Mouse (Mus musculus): ENCODE measurements around the gene Tbc1d20.
A peak's percentile ranks its signal among the peaks of the same experiment; 100 is the strongest.
"Not testable (repeated sequence)": the region's sequence is repeated elsewhere in the genome, so short reads cannot be mapped to it uniquely, and the experiment has no call there.

Gene Tbc1d20

GRCm38 (mm10) chr2:152293727-152294475, at the start of gene Tbc1d20:
Gene Tbc1d20, plus strand, starts transcription at chr2:152293828.
- DNase-seq (ENCODE audit: low spot score in 2 of 2), result peak; percentile 79 to 88

GRCm38 (mm10) chr2:152247213-152247612, 46.4 kb upstream of the Tbc1d20 start:
- DNase-seq (ENCODE audit: low spot score in 2 of 2), result no peak

GRCm38 (mm10) chr2:152250511-152250910, 43.1 kb upstream of the Tbc1d20 start:
- no peak for DNase-seq (ENCODE audit: low spot score in 2 of 2)

GRCm38 (mm10) chr2:152259739-152260138, 33.9 kb upstream of the Tbc1d20 start:
- no peak for DNase-seq (ENCODE audit: low spot score in 2 of 2)

- DNase-seq (ENCODE audit: low spot score in 2 of 2), result no peak
Measured at GRCm38 (mm10) chr2:152273639-152274038, 20.0 kb upstream of the Tbc1d20 start.

- DNase-seq (ENCODE audit: low spot score in 2 of 2), result no peak
Measured at GRCm38 (mm10) chr2:152281407-152281806, 12.2 kb upstream of the Tbc1d20 start.

- no peak for DNase-seq (ENCODE audit: low spot score in 2 of 2)
Measured at GRCm38 (mm10) chr2:152287560-152287959, 6.1 kb upstream of the Tbc1d20 start.

- DNase-seq (ENCODE audit: low spot score in 2 of 2), result no peak
Measured at GRCm38 (mm10) chr2:152288046-152288445, 5.6 kb upstream of the Tbc1d20 start.

- not testable (repeated sequence) for DNase-seq (ENCODE audit: low spot score in 2 of 2)
Measured at GRCm38 (mm10) chr2:152289623-152290022, 4.0 kb upstream of the Tbc1d20 start.

GRCm38 (mm10) chr2:152292475-152292874, 1.2 kb upstream of the Tbc1d20 start:
- no peak for DNase-seq (ENCODE audit: low spot score in 2 of 2)

- no peak for DNase-seq (ENCODE audit: low spot score in 2 of 2)
Measured at GRCm38 (mm10) chr2:152293179-152293726, 375 bp upstream of the Tbc1d20 start.

- DNase-seq (ENCODE audit: low spot score in 2 of 2), result no peak
Measured at GRCm38 (mm10) chr2:152294541-152294940, 913 bp downstream of the Tbc1d20 start.

GRCm38 (mm10) chr2:152302862-152303261, 9.2 kb downstream of the Tbc1d20 start:
- DNase-seq (ENCODE audit: low spot score in 2 of 2), result no peak

- no peak for DNase-seq (ENCODE audit: low spot score in 2 of 2)
Measured at GRCm38 (mm10) chr2:152303781-152304180, 10.2 kb downstream of the Tbc1d20 start.

- no peak for DNase-seq (ENCODE audit: low spot score in 2 of 2)
Measured at GRCm38 (mm10) chr2:152305480-152305879, 11.9 kb downstream of the Tbc1d20 start.

GRCm38 (mm10) chr2:152307186-152307585, 13.6 kb downstream of the Tbc1d20 start:
- no peak for DNase-seq (ENCODE audit: low spot score in 2 of 2)

- no peak for DNase-seq (ENCODE audit: low spot score in 2 of 2)
Measured at GRCm38 (mm10) chr2:152312996-152313395, 19.4 kb downstream of the Tbc1d20 start.

GRCm38 (mm10) chr2:152313926-152314325, 20.3 kb downstream of the Tbc1d20 start:
- no peak for DNase-seq (ENCODE audit: low spot score in 2 of 2)

GRCm38 (mm10) chr2:152317054-152317453, 23.4 kb downstream of the Tbc1d20 start:
- DNase-seq (ENCODE audit: low spot score in 2 of 2), result no peak

- DNase-seq (ENCODE audit: low spot score in 2 of 2), result no peak
Measured at GRCm38 (mm10) chr2:152321558-152321957, 27.9 kb downstream of the Tbc1d20 start.

- no peak for DNase-seq (ENCODE audit: low spot score in 2 of 2)
Measured at GRCm38 (mm10) chr2:152322198-152322597, 28.6 kb downstream of the Tbc1d20 start.

- no peak for DNase-seq (ENCODE audit: low spot score in 2 of 2)
Measured at GRCm38 (mm10) chr2:152323971-152324370, 30.3 kb downstream of the Tbc1d20 start.

- DNase-seq (ENCODE audit: low spot score in 2 of 2), result no peak
Measured at GRCm38 (mm10) chr2:152324842-152325241, 31.2 kb downstream of the Tbc1d20 start.

All from frontal cortex, postnatal 10 days (tissue).